Mouse (Mus musculus): ENCODE results near the gene Nmt2. TPM values are rescaled to one million over a fixed set of nuclear protein-coding genes. Genes with fewer than 3 reads are reported as not detected.

Gene Nmt2
- total RNA-seq (2014; fragmentation: Nextera tagmentation) (24.6 and 25.3 TPM in 2 replicates), total RNA-seq (2017) (34.9 and 39.8 TPM in 2 replicates), polyA plus RNA-seq (2012) (9.4 and 10.5 TPM in 2 replicates)

- DNase-seq (ENCODE audit: low spot score) (peak; percentile 90), ATAC-seq (ENCODE audit: extremely low read depth, insufficient number of reproducible peaks, low FRiP score, poor library complexity, severe bottlenecking) (peak; percentile 93)
- Histone ChIP-seq H3K9me3 (replicated peaks) (no peaks in the 10 kb centered on the region), H3K27me3 (ENCODE audit: insufficient read depth, low read length) (peaks cover 9% of the 10 kb centered on the region; the same call in 1 of the 2 replicates), H3K4me3 (ENCODE audit: low read depth, low read length) (peak within 1 kb of the TSS; percentile 93), H3K4me1 (ENCODE audit: insufficient read depth, low read depth, low read length) (peaks cover 27% of the 10 kb centered on the region), H3K36me3 (replicated peaks) (peaks cover 2% of the 10 kb centered on the region)
- no peak for TF ChIP-seq GATA1 (IDR thresholded peaks at IDR 0.05; ENCODE audit: borderline replicate concordance, low read length)
- no peak for TF ChIP-seq POLR2AphosphoS5 (IDR thresholded peaks at IDR 0.05; ENCODE audit: insufficient replicate concordance, low read depth, low read length)
- no peak for TF ChIP-seq CTCF (IDR thresholded peaks at IDR 0.05; ENCODE audit: low read depth, low read length)
- TF ChIP-seq GATA2 (IDR thresholded peaks at IDR 0.05; ENCODE audit: borderline replicate concordance, low read depth, low read length), result no peak
- no peak for TF ChIP-seq TAL1 (conservative IDR thresholded peaks at IDR 0.05; ENCODE audit: low read depth, low read length)
These were observed at the start of gene Nmt2 for GRCm38 (mm10) chr2:3283602-3284472. Gene Nmt2 (plus strand): TSS chr2:3284212.

- Histone ChIP-seq H3K4me3 (ENCODE audit: low read depth, low read length) (no peak overlapping the region), H3K4me1 (ENCODE audit: insufficient read depth, low read depth, low read length) (no peaks in the 10 kb centered on the region), H3K36me3 (replicated peaks) (no peaks in the 10 kb centered on the region), H3K27me3 (ENCODE audit: insufficient read depth, low read length) (no peaks in the 10 kb centered on the region), H3K9me3 (replicated peaks) (no peaks in the 10 kb centered on the region)
- TF ChIP-seq CTCF (IDR thresholded peaks at IDR 0.05; ENCODE audit: low read depth, low read length) (no peak), GATA2 (IDR thresholded peaks at IDR 0.05; ENCODE audit: borderline replicate concordance, low read depth, low read length) (no peak), TAL1 (conservative IDR thresholded peaks at IDR 0.05; ENCODE audit: low read depth, low read length) (no peak), POLR2AphosphoS5 (IDR thresholded peaks at IDR 0.05; ENCODE audit: insufficient replicate concordance, low read depth, low read length) (no peak), GATA1 (IDR thresholded peaks at IDR 0.05; ENCODE audit: borderline replicate concordance, low read length) (no peak)
- ATAC-seq (ENCODE audit: extremely low read depth, insufficient number of reproducible peaks, low FRiP score, poor library complexity, severe bottlenecking) (no peak), DNase-seq (ENCODE audit: low spot score) (no peak)
These were observed 44.8 kb upstream of the Nmt2 start for GRCm38 (mm10) chr2:3239255-3239654.

- Histone ChIP-seq H3K36me3 (replicated peaks) (no peaks in the 10 kb centered on the region), H3K27me3 (ENCODE audit: insufficient read depth, low read length) (no peaks in the 10 kb centered on the region), H3K9me3 (replicated peaks) (no peaks in the 10 kb centered on the region), H3K4me1 (ENCODE audit: insufficient read depth, low read depth, low read length) (no peaks in the 10 kb centered on the region), H3K4me3 (ENCODE audit: low read depth, low read length) (no peak overlapping the region)
- TF ChIP-seq POLR2AphosphoS5 (IDR thresholded peaks at IDR 0.05; ENCODE audit: insufficient replicate concordance, low read depth, low read length), result no peak
- TF ChIP-seq GATA2 (IDR thresholded peaks at IDR 0.05; ENCODE audit: borderline replicate concordance, low read depth, low read length), result no peak
- no peak for TF ChIP-seq GATA1 (IDR thresholded peaks at IDR 0.05; ENCODE audit: borderline replicate concordance, low read length)
- no peak for TF ChIP-seq CTCF (IDR thresholded peaks at IDR 0.05; ENCODE audit: low read depth, low read length)
- no peak for TF ChIP-seq TAL1 (conservative IDR thresholded peaks at IDR 0.05; ENCODE audit: low read depth, low read length)
- ATAC-seq (ENCODE audit: extremely low read depth, insufficient number of reproducible peaks, low FRiP score, poor library complexity, severe bottlenecking), result no peak
- DNase-seq (ENCODE audit: low spot score), result no peak
These were observed 39.8 kb upstream of the Nmt2 start for GRCm38 (mm10) chr2:3244251-3244650.

GRCm38 (mm10) chr2:3251309-3251708, 32.7 kb upstream of the Nmt2 start:
- Histone ChIP-seq H3K27me3 (ENCODE audit: insufficient read depth, low read length) (no peaks in the 10 kb centered on the region), H3K9me3 (replicated peaks) (no peaks in the 10 kb centered on the region), H3K4me3 (ENCODE audit: low read depth, low read length) (no peak overlapping the region), H3K4me1 (ENCODE audit: insufficient read depth, low read depth, low read length) (no peaks in the 10 kb centered on the region), H3K36me3 (replicated peaks) (no peaks in the 10 kb centered on the region)
- TF ChIP-seq POLR2AphosphoS5 (IDR thresholded peaks at IDR 0.05; ENCODE audit: insufficient replicate concordance, low read depth, low read length), result no peak
- DNase-seq (ENCODE audit: low spot score) (no peak), ATAC-seq (ENCODE audit: extremely low read depth, insufficient number of reproducible peaks, low FRiP score, poor library complexity, severe bottlenecking) (no peak)

GRCm38 (mm10) chr2:3266466-3266865, 17.5 kb upstream of the Nmt2 start:
- Histone ChIP-seq H3K4me3 (ENCODE audit: low read depth, low read length) (no peak overlapping the region), H3K27me3 (ENCODE audit: insufficient read depth, low read length) (no peaks in the 10 kb centered on the region; the same call in 1 of the 2 replicates), H3K36me3 (replicated peaks) (no peaks in the 10 kb centered on the region), H3K4me1 (ENCODE audit: insufficient read depth, low read depth, low read length) (no peaks in the 10 kb centered on the region), H3K9me3 (replicated peaks) (no peaks in the 10 kb centered on the region)
- DNase-seq (ENCODE audit: low spot score) (no peak), ATAC-seq (ENCODE audit: extremely low read depth, insufficient number of reproducible peaks, low FRiP score, poor library complexity, severe bottlenecking) (no peak)
- TF ChIP-seq GATA1 (IDR thresholded peaks at IDR 0.05; ENCODE audit: borderline replicate concordance, low read length), result no peak
- no peak for TF ChIP-seq GATA2 (IDR thresholded peaks at IDR 0.05; ENCODE audit: borderline replicate concordance, low read depth, low read length)
- TF ChIP-seq CTCF (IDR thresholded peaks at IDR 0.05; ENCODE audit: low read depth, low read length), result no peak
- TF ChIP-seq TAL1 (conservative IDR thresholded peaks at IDR 0.05; ENCODE audit: low read depth, low read length), result no peak
- no peak for TF ChIP-seq POLR2AphosphoS5 (IDR thresholded peaks at IDR 0.05; ENCODE audit: insufficient replicate concordance, low read depth, low read length)

- Histone ChIP-seq H3K4me1 (ENCODE audit: insufficient read depth, low read depth, low read length) (no peaks in the 10 kb centered on the region), H3K36me3 (replicated peaks) (no peaks in the 10 kb centered on the region), H3K27me3 (ENCODE audit: insufficient read depth, low read length) (no peaks in the 10 kb centered on the region; the same call in 1 of the 2 replicates), H3K4me3 (ENCODE audit: low read depth, low read length) (no peak overlapping the region), H3K9me3 (replicated peaks) (no peaks in the 10 kb centered on the region)
- no peak for TF ChIP-seq GATA2 (IDR thresholded peaks at IDR 0.05; ENCODE audit: borderline replicate concordance, low read depth, low read length)
- no peak for DNase-seq (ENCODE audit: low spot score)
- no peak for ATAC-seq (ENCODE audit: extremely low read depth, insufficient number of reproducible peaks, low FRiP score, poor library complexity, severe bottlenecking)
These were observed 16.1 kb upstream of the Nmt2 start for GRCm38 (mm10) chr2:3267879-3268278.
